Mouse (Mus musculus) CH12.LX (cell line): ENCODE results near the gene Znrd1as. TPM values are rescaled to one million over a fixed set of nuclear protein-coding genes. Genes with fewer than 3 reads are reported as not detected.

Experiments
- DNase-seq: peaks from one replicate; pipeline ENCODE4 v3.0.0-alpha.2; 2013; ENCODE audit errors: extremely low read depth
- H3K27ac ChIP-seq: 2 replicates; pipeline ENCODE4 v1.5.1; 2012; ENCODE audit warnings: low read depth, mild to moderate bottlenecking, control low read depth, moderate library complexity; ENCODE audit not compliant: insufficient read depth
- H3K27me3 ChIP-seq: replicated peaks from 2 replicates; pipeline ENCODE3; 2012; ENCODE audit warnings: inconsistent platforms
- H3K36me3 ChIP-seq, 2 experiments: replicated peaks in 1 of 2; 2 replicates each; pipeline versions ENCODE3 to v1.6.1; 2012; ENCODE audit warnings: inconsistent platforms in 1 of 2, low read length in 1 of 2, mild to moderate bottlenecking in 1 of 2, mixed read lengths in 1 of 2, moderate library complexity in 1 of 2; ENCODE audit not compliant: control insufficient read depth in 1 of 2, insufficient read depth in 1 of 2
- H3K4me1 ChIP-seq, 2 experiments: 2 replicates each; pipeline ENCODE4 v1.6.1; 2012; ENCODE audit warnings: inconsistent platforms in 1 of 2, moderate library complexity in 1 of 2; ENCODE audit not compliant: insufficient read depth in 2 of 2, control insufficient read depth in 1 of 2
- H3K4me2 ChIP-seq: 2 replicates; pipeline ENCODE4 v1.6.1; 2012; ENCODE audit warnings: low read depth, mild to moderate bottlenecking, control low read depth; ENCODE audit not compliant: poor library complexity, insufficient read depth, severe bottlenecking
- H3K4me3 ChIP-seq, 3 experiments: fragments of 150-350 bp in 1 of 3; sonication (generic) in 1 of 3; replicated peaks in 1 of 3; 2 replicates each; pipeline versions ENCODE3 to v1.5.1; 2011 to 2012; ENCODE audit warnings: low read depth in 2 of 3, low read length in 2 of 3, mild to moderate bottlenecking in 2 of 3, moderate library complexity in 2 of 3, control low read depth in 1 of 3, improper control_type of control experiment in 1 of 3, inconsistent platforms in 1 of 3, mixed read lengths in 1 of 3; ENCODE audit not compliant: poor library complexity in 1 of 3
- H3K79me2 ChIP-seq: replicated peaks from 2 replicates; pipeline ENCODE4 v1.6.1; 2012; ENCODE audit warnings: mild to moderate bottlenecking, moderate library complexity; ENCODE audit not compliant: control insufficient read depth, poor library complexity, insufficient read depth, severe bottlenecking; ENCODE audit errors: extremely low read depth
- H3K9ac ChIP-seq: 2 replicates; pipeline ENCODE4 v1.6.1; 2012; ENCODE audit warnings: low read depth, mild to moderate bottlenecking, control low read depth, moderate library complexity; ENCODE audit not compliant: insufficient read depth
- H3K9me3 ChIP-seq: replicated peaks from 2 replicates; pipeline ENCODE3; 2012; ENCODE audit warnings: low read length, inconsistent platforms, mixed read lengths
- BHLHE40 ChIP-seq: IDR thresholded peaks from 2 replicates; pipeline ENCODE4 v1.6.1; 2011; ENCODE audit warnings: mild to moderate bottlenecking, low read depth, low read length, improper control_type of control experiment
- CHD1 ChIP-seq: IDR thresholded peaks from 2 replicates; pipeline ENCODE4 v1.6.1; 2012; ENCODE audit warnings: low read depth, low read length, improper control_type of control experiment, inconsistent platforms
- CHD2 ChIP-seq: IDR thresholded peaks from 2 replicates; pipeline ENCODE4 v1.6.1; 2011; ENCODE audit warnings: low read length, improper control_type of control experiment
- CTCF ChIP-seq, 2 experiments: IDR thresholded peaks in 1 of 2; conservative IDR thresholded peaks in 1 of 2; 2 replicates each; pipeline ENCODE4 v1.5.1; 2011 to 2012; ENCODE audit warnings: low read depth in 2 of 2, low read length in 2 of 2, improper control_type of control experiment in 1 of 2, inconsistent platforms in 1 of 2, mild to moderate bottlenecking in 1 of 2, moderate library complexity in 1 of 2
- E2F4 ChIP-seq: IDR thresholded peaks from 2 replicates; pipeline ENCODE4 v1.6.1; 2011; ENCODE audit warnings: low read depth, low read length, improper control_type of control experiment; ENCODE audit not compliant: insufficient replicate concordance
- EP300 ChIP-seq: IDR thresholded peaks from 2 replicates; pipeline ENCODE4 v1.6.1; 2011; ENCODE audit warnings: low read length, improper control_type of control experiment
- GABPA ChIP-seq: IDR thresholded peaks from 2 replicates; pipeline ENCODE4 v1.6.1; 2012; ENCODE audit warnings: low read depth, low read length, improper control_type of control experiment, inconsistent platforms; ENCODE audit not compliant: insufficient replicate concordance
- HCFC1 ChIP-seq: IDR thresholded peaks from 2 replicates; pipeline ENCODE4 v1.6.1; 2012; ENCODE audit warnings: low read depth, mild to moderate bottlenecking, inconsistent platforms, low read length, improper control_type of control experiment
- JUN ChIP-seq: IDR thresholded peaks from 2 replicates; pipeline ENCODE4 v1.6.1; 2011; ENCODE audit warnings: low read depth, mild to moderate bottlenecking, low read length, improper control_type of control experiment, moderate library complexity; ENCODE audit not compliant: insufficient read depth
- JUND ChIP-seq: conservative IDR thresholded peaks from 2 replicates; pipeline ENCODE4 v1.6.1; 2011; ENCODE audit warnings: low read depth, low read length, improper control_type of control experiment
- MAZ ChIP-seq: IDR thresholded peaks from 2 replicates; pipeline ENCODE4 v1.6.1; 2012; ENCODE audit warnings: low read depth, mild to moderate bottlenecking, inconsistent platforms, low read length, improper control_type of control experiment, moderate library complexity
- MXI1 ChIP-seq: IDR thresholded peaks from 2 replicates; pipeline ENCODE4 v1.6.1; 2011; ENCODE audit warnings: mild to moderate bottlenecking, low read depth, low read length, improper control_type of control experiment
- MYC ChIP-seq: IDR thresholded peaks from 2 replicates; pipeline ENCODE4 v1.6.1; 2011; ENCODE audit warnings: low read depth, mild to moderate bottlenecking, improper control_type of control experiment, low read length
- NELFE ChIP-seq: IDR thresholded peaks from 2 replicates; pipeline ENCODE4 v1.6.1; 2011; ENCODE audit warnings: low read depth, low read length, improper control_type of control experiment
- NRF1 ChIP-seq: IDR thresholded peaks from 2 replicates; pipeline ENCODE4 v1.6.1; 2014; ENCODE audit warnings: low read depth, mild to moderate bottlenecking, inconsistent platforms, low read length, improper control_type of control experiment, moderate library complexity
- PAX5 ChIP-seq: IDR thresholded peaks from 2 replicates; pipeline ENCODE4 v1.6.1; 2012; ENCODE audit warnings: low read length, inconsistent platforms, mixed read lengths
- POLR2A ChIP-seq: IDR thresholded peaks from 2 replicates; pipeline ENCODE4 v1.6.1; 2011; ENCODE audit warnings: low read depth, mild to moderate bottlenecking, improper control_type of control experiment, low read length
- RAD21 ChIP-seq: IDR thresholded peaks from 2 replicates; pipeline ENCODE4 v1.6.1; 2011; ENCODE audit warnings: low read depth, mild to moderate bottlenecking, low read length, improper control_type of control experiment, moderate library complexity
- RCOR1 ChIP-seq: conservative IDR thresholded peaks from 2 replicates; pipeline ENCODE4 v1.6.1; 2012; ENCODE audit warnings: low read depth, mild to moderate bottlenecking, inconsistent platforms, low read length, improper control_type of control experiment
- TBP ChIP-seq: conservative IDR thresholded peaks from 2 replicates; pipeline ENCODE4 v1.6.1; 2011; ENCODE audit warnings: low read depth, low read length, improper control_type of control experiment
- TCF12 ChIP-seq: IDR thresholded peaks from 2 replicates; pipeline ENCODE4 v1.6.1; 2014; ENCODE audit warnings: low read depth, mild to moderate bottlenecking, inconsistent platforms, low read length, improper control_type of control experiment
- USF1 ChIP-seq: IDR thresholded peaks from 2 replicates; pipeline ENCODE4 v1.6.1; 2014; ENCODE audit warnings: low read depth, mild to moderate bottlenecking, inconsistent platforms, low read length, improper control_type of control experiment
- ZMIZ1 ChIP-seq: IDR thresholded peaks from 2 replicates; pipeline ENCODE4 v1.6.1; 2012; ENCODE audit warnings: low read depth, mild to moderate bottlenecking, inconsistent platforms, low read length, improper control_type of control experiment
- ZNF384 ChIP-seq: IDR thresholded peaks from 2 replicates; pipeline ENCODE4 v1.6.1; 2012; ENCODE audit warnings: low read depth, low read length, improper control_type of control experiment, inconsistent platforms
- dilution Hi-C: fragments of 300-500 bp; cut with MboI; formaldehyde crosslinking; loops from 2 replicates; pipeline ENCODE4 v1.14.3; 2020; ENCODE audit warnings: low sequenced_read_pairs; ENCODE audit not compliant: extremely low pct_unique_long_range_greater_than_20kb, extremely low pct_ligation_motif_present
- in situ Hi-C: fragments of 300-500 bp; cut with MboI; formaldehyde crosslinking; loops from 3 replicates; pipeline ENCODE4 v1.14.3; 2019; ENCODE audit warnings: low sequenced_read_pairs, low pct_ligation_motif_present, low pct_unique_long_range_greater_than_20kb, mixed read lengths
- polyA plus RNA-seq: library from polyadenylated mRNA; unstranded; fragments of >175 nt; gene quantifications from 2 replicates; pipeline ENCODE4 v1.2.1, GENCODE M21; 2012; ENCODE audit warnings: low read depth; ENCODE audit not compliant: insufficient read length
- total RNA-seq, 2 experiments: library from RNA; depleted of rRNA; stranded (reverse); fragments of 300-350 nt in 1 of 2; fragments of >200 nt in 1 of 2; gene quantifications; 2 replicates each; pipeline ENCODE4 v1.2.3; 2012 to 2014

Znrd1as gene
- total and polyA plus RNA-seq, 3 experiments: 8.1 to 9.3 (median 8.5) TPM

GRCm38 (mm10) chr17:36971172-36971850, 12.9 kb downstream of the Znrd1as start:
- Histone ChIP-seq H3K27me3 (no peaks in the 10 kb centered on the region), H3K9ac (no peak overlapping the region), H3K9me3 (no peaks in the 10 kb centered on the region), H3K79me2 (no peaks in the 10 kb centered on the region), H3K4me1 (peaks cover 0 to 11% of the 10 kb centered on the region in 2 experiments; a peak in 2 of 4 replicates), H3K4me3 (no peak overlapping the region), H3K4me2 (no peak overlapping the region), H3K27ac (no peak overlapping the region), H3K36me3 (no peaks in the 10 kb centered on the region)
- DNase-seq: no peak
- no peak for TF ChIP-seq MAZ
- TF ChIP-seq EP300: 0 out of 2 replicates have a peak, but pooled peaks have one; percentile 18
- in situ Hi-C loops: no loop called here
- dilution Hi-C loops: no loop called here

- no peak overlapping the region for H3K9ac ChIP-seq
- peaks cover 0 to 9% of the 10 kb centered on the region in 2 experiments; a peak in 2 of 4 replicates for H3K4me1 ChIP-seq
- H3K36me3 ChIP-seq: no peaks in the 10 kb centered on the region
- in situ Hi-C loops (no loop called here), dilution Hi-C loops (no loop called here)
- H3K27me3 ChIP-seq: no peaks in the 10 kb centered on the region
- DNase-seq: no peak
- no peak overlapping the region for H3K4me2 ChIP-seq
- TF ChIP-seq HCFC1: no peak
- TF ChIP-seq POLR2A: no peak
- no peak for TF ChIP-seq MYC
- no peak for TF ChIP-seq JUN
- no peak for TF ChIP-seq CHD1
- TF ChIP-seq MXI1: no peak
- no peak for TF ChIP-seq MAZ
- TF ChIP-seq CHD2: no peak
- no peak for TF ChIP-seq JUND
- TF ChIP-seq ZNF384: no peak
- TF ChIP-seq, all 38 proteins: peak for 0
- Histone ChIP-seq H3K79me2 (no peaks in the 10 kb centered on the region), H3K27ac (no peak overlapping the region), H3K4me3 (no peak overlapping the region), H3K9me3 (no peaks in the 10 kb centered on the region)
Observed at GRCm38 (mm10) chr17:36972791-36973190, 14.4 kb downstream of the Znrd1as start.

GRCm38 (mm10) chr17:36973271-36973787, 14.9 kb downstream of the Znrd1as start:
- H3K9ac ChIP-seq: no peak overlapping the region
- peaks cover 0 to 9% of the 10 kb centered on the region in 2 experiments; a peak in 2 of 4 replicates for H3K4me1 ChIP-seq
- no peak overlapping the region for H3K4me2 ChIP-seq
- H3K9me3 ChIP-seq: no peaks in the 10 kb centered on the region
- TF ChIP-seq JUND: no peak
- TF ChIP-seq CHD1: no peak
- no peak for TF ChIP-seq BHLHE40
- TF ChIP-seq NRF1: no peak
- no peak for TF ChIP-seq TCF12
- no peak for TF ChIP-seq MYC
- TF ChIP-seq NELFE: no peak
- TF ChIP-seq HCFC1: no peak
- no peak for TF ChIP-seq EP300
- TF ChIP-seq TBP: no peak
- TF ChIP-seq E2F4: no peak
- no peak for TF ChIP-seq RAD21
- TF ChIP-seq USF1: no peak
- no peak for TF ChIP-seq JUN
- no peak for TF ChIP-seq GABPA
- TF ChIP-seq RCOR1: no peak
- no peak for TF ChIP-seq CTCF (conservative IDR thresholded peaks at IDR 0.05 in 1 of 2, IDR thresholded peaks at IDR 0.05 in 1 of 2; ENCODE audit: low read depth in 2 of 2, low read length in 2 of 2)
- no peak for TF ChIP-seq MXI1
- no peak for TF ChIP-seq PAX5
- TF ChIP-seq ZMIZ1: no peak
- H3K79me2 ChIP-seq: no peaks in the 10 kb centered on the region
- dilution Hi-C loops (no loop called here), in situ Hi-C loops (no loop called here)
- no peak overlapping the region for H3K27ac ChIP-seq
- no peaks in the 10 kb centered on the region for H3K36me3 ChIP-seq
- no peak for DNase-seq
- H3K27me3 ChIP-seq: no peaks in the 10 kb centered on the region
- H3K4me3 ChIP-seq: no peak overlapping the region
